Mouse (Mus musculus) heart, postnatal 0 days (tissue): ENCODE measurements around the gene Mknk2. TPM values are rescaled to one million over a fixed set of nuclear protein-coding genes. Genes with fewer than 3 reads are reported as not detected.

Experiments
- ATAC-seq: fragments of 200-750 bp; cut with Nextera tagmentation; 2 replicates; pipeline ENCODE4 v1.8.0; 2017; ENCODE audit warnings: low read depth, moderate number of reproducible peaks, moderate library complexity; ENCODE audit not compliant: insufficient read depth
- DNase-seq: peaks from one replicate; pipeline ENCODE4 v3.0.0-alpha.2; 2016; ENCODE audit warnings: low spot score
- H3K27ac ChIP-seq: fragments of 300-500 bp; sonication (generic); 2 replicates; pipeline ENCODE4 v1.5.1; 2014; ENCODE audit warnings: low read depth, mild to moderate bottlenecking
- H3K27me3 ChIP-seq: fragments of 300-500 bp; sonication (generic); 2 replicates; pipeline ENCODE4 v1.6.1; 2014; ENCODE audit warnings: low read length, mixed read lengths; ENCODE audit not compliant: control insufficient read depth, insufficient read depth
- H3K36me3 ChIP-seq: fragments of 300-500 bp; sonication (generic); replicated peaks from 2 replicates; pipeline ENCODE4 v1.6.1; 2014; ENCODE audit warnings: low read length, mixed read lengths; ENCODE audit not compliant: control insufficient read depth, insufficient read depth
- H3K4me1 ChIP-seq: fragments of 300-500 bp; sonication (generic); 2 replicates; pipeline ENCODE4 v1.6.1; 2014; ENCODE audit warnings: antibody characterized with exemption; ENCODE audit not compliant: control insufficient read depth, insufficient read depth
- H3K4me2 ChIP-seq: fragments of 300-500 bp; sonication (generic); 2 replicates; pipeline ENCODE4 v1.6.1; 2014; ENCODE audit warnings: low read depth, mild to moderate bottlenecking, low read length, moderate library complexity
- H3K4me3 ChIP-seq: fragments of 300-500 bp; sonication (generic); 2 replicates; pipeline ENCODE4 v1.5.1; 2014; ENCODE audit warnings: low read depth, low read length
- H3K9ac ChIP-seq: fragments of 300-500 bp; sonication (generic); replicated peaks from 2 replicates; pipeline ENCODE4 v1.6.1; 2014; ENCODE audit warnings: low read depth, low read length, mixed read lengths
- H3K9me3 ChIP-seq: fragments of 300-500 bp; sonication (generic); replicated peaks from 2 replicates; pipeline ENCODE4 v1.6.1; 2016; ENCODE audit warnings: low read length; ENCODE audit not compliant: control insufficient read depth
- CTCF ChIP-seq: IDR thresholded peaks from 2 replicates; pipeline ENCODE4 v1.5.1; 2016; ENCODE audit warnings: antibody characterized with exemption, control low read depth, low read depth
- EP300 ChIP-seq: IDR thresholded peaks from 2 replicates; pipeline ENCODE4 v1.6.1; 2016; ENCODE audit warnings: antibody characterized with exemption, low read depth
- WGBS: fragments of 180-500 bp; shearing (Covaris S2); extraction: QIAGEN DNeasy Blood & Tissue Kit; methylation state at CpG from one replicate; pipeline ENCODE4 v1.1.7; 2014; 5-methylcytosine and 5-hydroxymethylcytosine counted together
- polyA plus RNA-seq: library from polyadenylated mRNA; unstranded; fragments of >200 nt; fragmentation: Nextera tagmentation; extraction: Ambion mirVana; gene quantifications from 2 replicates; pipeline ENCODE4 v1.2.1, GENCODE M21; 2015
- total RNA-seq: library from RNA; depleted of rRNA; stranded (reverse); fragments of >200 nt; gene quantifications from 2 replicates; pipeline ENCODE4 v1.2.3, GENCODE M21; 2014; ENCODE audit warnings: low replicate concordance

Gene Mknk2
- total and polyA plus RNA-seq, 2 experiments from 2014 or later: 76.9 to 150 TPM

DNA sequence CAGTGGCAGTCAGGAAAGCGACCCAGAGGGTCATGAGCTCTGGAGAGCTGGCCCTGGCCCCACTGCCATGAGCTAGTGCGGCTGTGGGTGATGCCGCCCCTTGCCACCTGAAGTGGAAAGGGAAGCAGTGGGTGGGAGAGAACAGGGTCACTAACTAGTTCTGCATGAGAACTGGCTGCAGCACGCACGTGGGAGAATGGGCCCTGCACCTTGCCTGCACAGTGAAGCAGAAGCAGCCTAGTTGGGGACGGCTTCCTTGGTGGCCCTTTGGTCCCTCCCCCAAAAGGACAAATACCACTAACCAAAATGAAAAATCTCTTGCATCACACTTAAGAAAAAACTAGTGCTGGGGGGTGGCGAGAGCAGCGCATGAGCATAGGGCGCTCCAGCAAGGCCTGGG is 20.7 kb upstream of the Mknk2 start:
- H3K4me2 ChIP-seq: no peak overlapping the region
- no peaks in the 10 kb centered on the region for H3K27me3 ChIP-seq

DNA sequence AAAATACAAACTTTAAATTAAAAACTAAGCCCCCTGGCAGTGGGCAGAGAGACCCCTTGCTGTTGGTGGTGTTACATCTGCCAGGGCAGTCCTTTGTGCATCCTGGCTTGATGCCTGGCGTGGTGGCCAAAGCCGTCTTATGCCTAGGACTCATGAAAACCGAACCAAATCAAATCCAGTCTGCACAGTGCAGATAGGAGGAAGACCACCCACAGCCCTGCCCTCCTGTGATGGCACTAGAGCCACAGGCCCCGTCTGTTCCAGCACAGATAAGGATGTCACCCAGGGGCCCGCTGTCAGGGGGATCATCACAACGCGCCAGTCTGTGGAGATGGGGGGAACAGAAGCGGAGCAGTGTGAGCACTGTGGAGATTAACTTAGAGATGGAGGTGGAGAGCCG is 19.9 kb upstream of the Mknk2 start:
- no peak for DNase-seq
- TF ChIP-seq EP300: no peak
- no peak for TF ChIP-seq CTCF
- Histone ChIP-seq H3K9me3 (no peaks in the 10 kb centered on the region), H3K4me3 (no peak overlapping the region), H3K9ac (no peak overlapping the region), H3K4me2 (no peak overlapping the region), H3K27ac (no peak overlapping the region), H3K4me1 (peaks cover 17% of the 10 kb centered on the region; the same call in 1 of the 2 replicates), H3K27me3 (no peaks in the 10 kb centered on the region), H3K36me3 (peaks cover 9% of the 10 kb centered on the region; the same call in 1 of the 2 replicates)
- WGBS: 70% methylated on average over 9 of the region's 9 CpGs
- ATAC-seq: no peak

More for the DNA sequence above, 20.7 kb upstream of the Mknk2 start:
- peaks cover 9% of the 10 kb centered on the region; the same call in 1 of the 2 replicates for H3K36me3 ChIP-seq
- DNase-seq (no peak), ATAC-seq (no peak)
- TF ChIP-seq CTCF (no peak), EP300 (no peak)
- peaks cover 21% of the 10 kb centered on the region; the same call in 1 of the 2 replicates for H3K4me1 ChIP-seq
- no peak overlapping the region for H3K9ac ChIP-seq
- 89% methylated on average over 9 of the region's 9 CpGs for WGBS
- no peak overlapping the region for H3K27ac ChIP-seq
- H3K4me3 ChIP-seq: no peak overlapping the region
- no peaks in the 10 kb centered on the region for H3K9me3 ChIP-seq

- DNase-seq: no peak
- 91% methylated on average over 8 of the region's 8 CpGs for WGBS
- H3K4me3 ChIP-seq: no peak overlapping the region
- TF ChIP-seq CTCF (no peak), EP300 (no peak)
- H3K9me3 ChIP-seq: no peaks in the 10 kb centered on the region
- H3K4me2 ChIP-seq: no peak overlapping the region
- H3K9ac ChIP-seq: no peak overlapping the region
- no peak overlapping the region for H3K27ac ChIP-seq
- H3K36me3 ChIP-seq: peaks cover 9% of the 10 kb centered on the region; the same call in 1 of the 2 replicates
- no peaks in the 10 kb centered on the region for H3K27me3 ChIP-seq
- ATAC-seq: no peak
- peaks cover 17% of the 10 kb centered on the region; the same call in 1 of the 2 replicates for H3K4me1 ChIP-seq
Measured at GRCm38 (mm10) chr10:80697393-80697787, 19.5 kb upstream of the Mknk2 start.

GRCm38 (mm10) chr10:80696502-80697392 is 18.8 kb upstream of the Mknk2 start:
- WGBS: 63% methylated on average over 11 of the region's 12 CpGs
- DNase-seq (no peak), ATAC-seq (no peak)
- Histone ChIP-seq H3K27ac (peak overlapping the region; percentile 55), H3K36me3 (peaks cover 9% of the 10 kb centered on the region; the same call in 1 of the 2 replicates), H3K4me2 (no peak overlapping the region), H3K4me1 (peaks cover 17% of the 10 kb centered on the region; the same call in 1 of the 2 replicates), H3K27me3 (no peaks in the 10 kb centered on the region), H3K4me3 (no peak overlapping the region), H3K9me3 (no peaks in the 10 kb centered on the region), H3K9ac (no peak overlapping the region)
- no peak for TF ChIP-seq CTCF
- no peak for TF ChIP-seq EP300

GRCm38 (mm10) chr10:80695801-80696501 is 18.0 kb upstream of the Mknk2 start:
- Histone ChIP-seq H3K27ac (peak overlapping the region; percentile 55), H3K36me3 (peaks cover 16% of the 10 kb centered on the region), H3K27me3 (no peaks in the 10 kb centered on the region), H3K4me3 (no peak overlapping the region), H3K9ac (no peak overlapping the region), H3K4me1 (peaks cover 15% of the 10 kb centered on the region; the same call in 1 of the 2 replicates), H3K4me2 (peak overlapping the region; percentile 19; the same call in 1 of the 2 replicates), H3K9me3 (no peaks in the 10 kb centered on the region)
- DNase-seq (no peak), ATAC-seq (no peak)
- no peak for TF ChIP-seq CTCF
- no peak for TF ChIP-seq EP300
- WGBS: 66% methylated on average over 10 of the region's 10 CpGs
